Mouse (Mus musculus): ENCODE data around the gene Trhr2.
"Not testable (repeated sequence)": the region's sequence is repeated elsewhere in the genome, so short reads cannot be mapped to it uniquely, and the experiment has no call there.

The Trhr2 gene

DNA sequence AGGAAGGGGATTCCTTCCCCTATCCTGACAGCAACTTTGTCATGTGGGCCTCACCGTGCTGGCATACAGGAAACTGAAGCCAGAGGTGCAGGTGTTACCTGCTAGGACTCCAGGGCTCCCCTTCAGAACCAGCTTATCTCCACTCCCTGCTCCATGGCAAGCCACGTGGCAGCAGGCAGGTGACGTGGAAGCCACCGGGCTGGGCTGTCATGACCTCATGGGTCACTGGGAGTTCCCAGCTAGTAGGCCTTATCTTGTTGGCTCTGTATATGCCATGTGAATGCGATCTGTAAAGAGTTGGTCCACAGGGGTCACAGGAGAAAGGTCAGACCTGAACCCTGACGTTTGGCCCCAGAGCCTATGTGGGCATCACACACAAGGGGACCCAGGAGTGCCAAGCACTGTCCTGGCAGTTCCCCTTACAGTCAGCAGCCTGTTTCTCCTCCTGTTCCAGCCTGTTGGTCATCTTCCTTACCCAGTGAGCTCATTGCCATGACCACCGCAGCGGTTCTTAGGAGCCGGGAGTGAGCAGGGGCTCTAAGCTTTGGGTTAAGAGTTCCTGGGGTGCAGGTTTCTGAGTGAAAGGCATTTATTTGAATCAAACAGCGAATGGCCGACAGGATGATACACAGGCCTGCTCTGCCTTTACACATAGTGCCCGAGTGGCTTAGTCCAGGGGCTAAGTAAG is 30.0 kb downstream of the Trhr2 start:
- DNase-seq (ENCODE audit: low spot score), result no peak

DNA sequence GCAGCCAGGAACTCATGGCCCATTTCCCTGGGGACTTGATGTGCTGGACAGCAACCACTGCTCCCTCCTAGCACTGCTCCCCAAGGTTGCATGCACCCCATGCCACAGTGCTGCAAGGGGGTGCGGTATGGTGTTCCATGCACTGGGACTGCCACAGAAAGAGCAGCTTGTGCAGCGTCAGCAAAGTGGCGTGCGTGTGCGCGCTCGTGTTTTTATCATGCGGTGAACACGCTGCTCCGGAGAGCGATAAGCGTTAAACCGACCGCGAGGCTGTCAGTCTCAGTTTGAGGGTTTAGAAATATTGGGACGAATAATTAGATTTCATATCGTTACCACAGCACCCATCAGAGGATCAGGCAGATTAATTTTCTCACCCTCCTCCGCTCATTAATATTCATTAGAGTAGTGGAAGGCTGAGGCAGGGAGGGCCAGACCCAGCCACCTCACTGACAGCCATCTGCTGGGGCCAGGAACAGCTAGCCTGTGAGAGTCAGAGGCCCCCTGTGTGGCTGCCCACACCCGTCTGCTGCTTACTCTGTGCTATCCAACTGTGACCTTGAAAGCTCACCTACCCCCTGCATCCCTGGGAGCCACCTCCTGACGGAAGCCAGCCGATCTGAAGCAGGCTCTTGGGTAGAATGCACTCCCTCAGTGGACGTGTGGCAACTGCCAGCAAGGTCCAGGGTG is 30.9 kb downstream of the Trhr2 start:
- no peak for DNase-seq (ENCODE audit: low spot score)

DNA sequence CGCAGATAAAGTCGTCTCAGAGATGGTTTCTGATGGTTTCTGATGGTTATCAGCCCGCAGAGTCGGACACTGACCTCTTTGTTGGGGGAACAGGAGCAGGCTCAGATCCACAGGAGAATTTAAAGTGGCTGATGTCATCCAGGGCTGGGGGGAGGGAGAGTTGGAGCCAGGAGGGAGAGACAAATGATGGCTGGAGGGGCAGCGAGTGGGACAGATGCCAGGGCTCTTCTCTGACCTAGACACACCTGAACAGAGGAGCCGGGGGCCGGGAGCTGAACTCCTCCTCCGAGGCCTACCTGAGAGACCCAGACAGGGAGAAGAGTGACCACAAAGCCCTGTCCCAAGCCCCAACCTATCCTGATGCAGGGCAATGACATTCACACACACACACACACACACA is 31.5 kb downstream of the Trhr2 start:
- DNase-seq (ENCODE audit: low spot score), result no peak

DNA sequence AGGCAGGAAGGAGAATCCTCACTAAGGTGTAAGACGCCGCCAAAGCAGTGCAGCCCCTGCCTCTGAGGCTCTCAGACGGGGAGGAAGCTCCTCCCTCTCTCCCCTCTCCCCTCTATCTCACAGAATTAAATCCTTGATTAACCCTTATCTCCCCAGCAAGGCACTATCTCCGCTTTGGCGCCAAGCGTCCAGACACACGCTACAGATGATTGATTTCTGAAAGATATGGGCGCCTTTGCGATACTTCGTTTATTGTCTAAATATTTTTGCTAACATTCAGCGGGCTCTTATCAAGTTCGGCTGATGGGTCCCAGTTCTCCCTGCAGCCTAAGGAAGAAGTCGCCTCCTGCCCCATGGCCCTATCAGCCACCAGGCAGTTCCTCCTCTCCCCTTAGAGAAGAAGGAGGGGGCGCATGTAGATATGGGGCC is 34.4 kb downstream of the Trhr2 start:
- no peak for DNase-seq (ENCODE audit: low spot score)

DNA sequence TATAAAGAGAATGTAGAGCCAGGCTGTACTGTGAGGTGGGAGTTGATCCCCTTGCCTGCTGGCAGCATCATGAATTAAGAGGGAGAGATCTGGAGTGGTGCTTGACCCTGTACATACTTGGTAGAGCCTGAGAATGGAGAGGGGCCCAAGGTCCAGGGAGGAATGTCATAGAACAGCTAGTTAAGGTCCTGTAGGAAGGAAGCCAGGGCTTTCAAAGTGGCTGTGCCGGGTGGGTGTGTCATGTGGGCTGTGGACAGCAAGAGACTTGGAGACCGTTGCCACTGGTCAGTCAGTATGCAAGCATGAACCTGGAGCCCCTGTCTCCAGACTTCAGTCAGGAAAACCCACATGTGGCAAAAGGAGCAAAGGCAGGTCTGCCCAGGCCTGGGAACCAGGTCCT is 35.4 kb downstream of the Trhr2 start:
- DNase-seq (ENCODE audit: low spot score), result no peak

DNA sequence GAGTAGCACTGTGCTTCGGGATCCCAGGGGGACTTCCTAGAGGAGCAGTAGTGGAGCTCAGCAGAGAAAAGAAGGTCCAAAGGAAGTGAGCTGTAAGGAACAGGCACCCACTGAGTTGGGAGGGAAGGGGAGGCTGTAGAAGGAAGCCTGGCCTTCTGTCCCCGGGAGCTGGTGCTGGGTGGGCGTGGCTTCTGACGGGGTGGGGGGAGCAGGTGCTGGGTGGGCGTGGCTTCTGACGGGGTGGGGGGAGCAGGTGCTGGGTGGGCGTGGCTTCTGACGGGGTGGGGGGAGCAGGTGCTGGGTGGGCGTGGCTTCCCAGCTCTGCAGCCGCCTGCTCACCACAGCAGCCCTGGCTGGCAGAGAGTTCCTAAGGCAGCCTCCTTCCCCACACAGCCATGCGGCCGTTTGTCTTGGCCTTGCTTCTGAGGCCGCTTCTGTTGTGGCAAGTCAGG is 36.6 kb downstream of the Trhr2 start:
- DNase-seq (ENCODE audit: low spot score), result not testable (repeated sequence)

DNA sequence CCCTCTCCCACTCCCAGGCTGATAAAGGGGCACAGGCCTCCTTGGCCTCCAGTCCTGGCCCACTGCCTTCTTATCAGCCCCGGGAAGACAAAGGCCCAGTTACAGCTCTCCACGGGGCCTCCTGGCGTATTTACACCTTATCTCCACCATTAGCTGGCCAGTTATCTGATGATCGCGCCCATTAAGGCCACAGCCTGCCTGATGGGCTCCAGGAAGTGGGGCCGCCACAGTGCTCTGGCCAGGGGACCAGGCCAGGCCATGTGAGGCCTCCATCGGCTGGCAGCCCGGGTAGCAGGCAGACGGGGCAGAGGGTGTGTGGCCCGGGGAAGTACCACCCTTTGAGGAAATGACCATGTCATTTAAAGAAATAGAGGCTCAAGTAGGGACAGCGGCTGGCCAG is 37.8 kb downstream of the Trhr2 start:
- DNase-seq (ENCODE audit: low spot score), result no peak

DNA sequence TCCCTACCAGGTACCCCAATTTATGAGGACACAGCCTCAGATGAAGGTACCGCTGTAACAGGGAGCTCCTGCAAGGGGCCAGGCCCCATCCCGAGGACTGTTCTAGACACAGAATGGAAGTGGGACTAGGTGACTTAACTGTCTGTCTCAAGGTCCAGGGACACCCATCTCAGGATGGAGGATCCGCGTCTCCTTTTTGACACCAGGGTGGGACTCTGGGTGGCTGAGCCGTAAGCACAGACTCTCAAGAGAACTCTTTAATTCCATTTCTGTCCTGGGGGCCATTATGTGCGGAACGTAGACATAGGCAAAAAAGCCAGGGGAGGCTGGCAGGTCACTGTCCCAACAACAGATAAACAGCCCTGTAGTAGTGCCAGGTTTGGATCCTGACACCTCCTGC is 38.4 kb downstream of the Trhr2 start:
- no peak for DNase-seq (ENCODE audit: low spot score)

DNA sequence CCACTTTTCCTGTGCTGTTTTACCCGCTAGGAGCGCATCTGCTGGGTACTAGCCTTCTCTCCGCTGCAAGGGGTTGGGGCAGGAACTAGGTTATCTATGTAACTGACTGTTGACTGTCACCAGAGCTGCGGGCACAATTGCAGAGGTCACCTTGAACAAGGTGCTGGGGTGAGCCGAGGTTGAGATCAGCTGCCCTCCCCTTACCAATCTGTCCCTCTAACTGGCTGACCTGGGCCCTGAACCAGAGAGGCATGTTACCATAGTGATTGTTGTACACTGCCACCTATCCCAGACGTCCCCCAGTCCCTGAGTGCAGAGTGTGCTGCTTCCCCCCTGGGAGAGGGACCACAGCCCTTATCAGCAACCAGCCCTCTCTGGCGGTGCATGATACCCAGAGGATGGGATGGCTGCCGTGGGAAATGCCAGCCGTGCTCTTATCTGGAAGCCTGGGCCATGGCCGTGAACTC is 39.1 kb downstream of the Trhr2 start:
- DNase-seq (ENCODE audit: low spot score), result no peak

DNA sequence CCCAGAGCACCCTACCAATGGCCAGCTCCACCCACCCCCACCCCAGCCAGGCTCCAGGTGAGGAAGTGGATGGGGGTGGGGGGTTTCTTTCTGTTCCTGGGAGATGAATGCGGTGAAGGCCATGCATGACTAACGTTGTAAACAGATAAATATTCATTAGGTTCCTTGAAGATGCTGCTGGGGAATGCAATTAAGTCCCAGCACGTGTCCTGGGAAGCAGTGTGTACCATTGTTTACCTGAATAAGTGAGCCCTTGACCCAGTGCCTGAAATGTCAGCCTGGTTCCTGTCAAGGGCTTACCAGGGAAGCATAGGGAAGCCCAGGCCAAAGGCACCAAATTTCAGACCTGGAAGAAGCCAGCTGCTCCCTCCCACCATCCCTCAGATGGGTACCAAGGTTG is 40.0 kb downstream of the Trhr2 start:
- no peak for DNase-seq (ENCODE audit: low spot score)

DNA sequence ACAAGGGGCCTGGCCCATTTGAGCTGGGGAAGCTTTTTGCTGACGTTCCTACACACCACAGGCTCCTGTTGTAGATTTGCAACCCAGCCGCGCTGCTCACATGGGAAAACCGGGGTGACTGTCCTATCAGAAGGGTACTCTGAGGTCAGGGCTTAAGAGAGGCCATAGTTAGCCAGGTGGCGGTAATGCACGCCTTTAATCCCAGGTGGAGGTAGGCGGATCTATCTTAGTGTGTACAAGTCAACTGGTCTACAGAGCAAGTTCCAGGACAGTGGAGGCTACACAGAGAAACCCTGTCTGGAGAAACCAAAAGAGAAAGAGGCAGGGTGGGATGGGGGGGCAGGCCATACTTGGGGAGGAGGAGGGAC is 40.9 kb downstream of the Trhr2 start:
- no peak for DNase-seq (ENCODE audit: low spot score)

DNA sequence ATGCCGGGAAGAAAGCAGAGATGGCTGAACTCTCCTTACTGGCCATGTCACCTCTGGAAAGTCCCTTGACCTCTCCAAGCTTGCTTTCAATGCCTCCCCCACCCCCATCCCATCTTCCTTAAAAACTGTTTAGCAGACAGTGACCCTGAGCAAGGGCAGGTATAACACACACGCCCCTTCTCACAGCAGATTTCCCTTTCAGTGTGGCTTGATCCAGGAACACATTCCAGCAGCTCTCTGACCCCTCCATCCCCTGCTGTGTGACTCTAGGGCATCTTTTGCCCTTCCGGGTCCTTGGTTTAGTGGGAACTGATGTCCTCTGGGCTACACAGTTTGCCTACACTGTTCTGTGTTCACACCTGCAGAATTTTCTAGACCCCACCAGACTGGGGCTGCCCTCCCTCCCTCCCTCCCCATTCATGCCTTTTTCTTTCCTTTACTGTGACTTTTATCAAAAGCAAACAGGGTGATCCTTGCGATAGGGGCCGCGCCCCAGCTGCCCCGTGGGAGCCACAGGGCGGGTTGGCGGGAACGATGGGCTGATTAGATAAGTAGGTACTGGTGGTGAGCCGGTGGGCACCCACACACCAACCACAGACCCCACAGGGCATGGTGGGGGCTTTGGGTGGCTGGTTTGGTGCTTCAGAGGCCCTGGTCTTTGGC is 41.4 kb downstream of the Trhr2 start:
- no peak for DNase-seq (ENCODE audit: low spot score)

DNA sequence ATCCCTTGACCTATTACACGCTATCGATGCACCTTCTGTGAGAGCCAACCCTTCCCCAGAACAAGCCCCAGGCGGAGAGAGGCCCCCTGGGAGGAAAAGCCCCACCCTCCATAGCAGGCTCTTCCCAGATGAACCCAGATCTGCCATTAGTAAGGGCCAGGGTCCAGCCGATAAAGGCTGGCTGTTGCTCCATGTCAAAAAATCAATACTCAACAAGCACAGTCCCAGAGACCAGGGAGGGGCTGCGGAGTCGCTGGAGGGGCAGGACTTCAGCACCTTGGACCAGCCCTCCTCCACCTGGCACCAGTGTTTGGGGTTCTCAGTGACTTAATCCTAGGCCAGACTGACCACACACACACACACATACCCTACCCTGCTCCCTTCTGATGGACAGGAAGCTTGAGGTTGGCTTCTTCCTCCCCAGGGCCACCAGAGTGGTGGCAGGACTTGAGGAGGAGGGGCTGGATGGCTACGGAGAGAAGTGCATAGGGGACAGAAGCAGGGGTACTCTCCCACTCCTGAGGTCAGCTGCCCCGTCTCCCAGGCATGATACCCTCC is 42.5 kb downstream of the Trhr2 start:
- DNase-seq (ENCODE audit: low spot score), result no peak

DNA sequence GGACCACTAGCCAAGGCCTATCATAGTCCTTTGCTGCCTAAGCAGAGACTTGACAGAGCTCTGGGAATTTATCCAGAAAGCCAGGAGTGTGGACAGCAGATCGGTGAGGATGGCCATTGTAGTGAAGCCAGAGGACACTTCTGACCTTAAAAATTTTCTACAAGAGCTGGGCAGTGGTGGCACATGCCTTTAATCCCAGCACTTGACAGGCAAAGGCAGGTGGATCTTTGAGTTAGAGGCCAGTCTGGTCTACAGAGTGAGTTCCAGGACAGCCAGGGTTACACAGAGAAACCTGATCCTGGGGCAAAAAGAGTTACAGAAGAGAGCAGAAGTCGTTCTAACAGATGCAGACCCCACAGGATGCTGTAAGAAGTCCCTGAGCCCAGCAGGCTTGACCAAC is 44.1 kb downstream of the Trhr2 start:
- DNase-seq (ENCODE audit: low spot score), result no peak

DNA sequence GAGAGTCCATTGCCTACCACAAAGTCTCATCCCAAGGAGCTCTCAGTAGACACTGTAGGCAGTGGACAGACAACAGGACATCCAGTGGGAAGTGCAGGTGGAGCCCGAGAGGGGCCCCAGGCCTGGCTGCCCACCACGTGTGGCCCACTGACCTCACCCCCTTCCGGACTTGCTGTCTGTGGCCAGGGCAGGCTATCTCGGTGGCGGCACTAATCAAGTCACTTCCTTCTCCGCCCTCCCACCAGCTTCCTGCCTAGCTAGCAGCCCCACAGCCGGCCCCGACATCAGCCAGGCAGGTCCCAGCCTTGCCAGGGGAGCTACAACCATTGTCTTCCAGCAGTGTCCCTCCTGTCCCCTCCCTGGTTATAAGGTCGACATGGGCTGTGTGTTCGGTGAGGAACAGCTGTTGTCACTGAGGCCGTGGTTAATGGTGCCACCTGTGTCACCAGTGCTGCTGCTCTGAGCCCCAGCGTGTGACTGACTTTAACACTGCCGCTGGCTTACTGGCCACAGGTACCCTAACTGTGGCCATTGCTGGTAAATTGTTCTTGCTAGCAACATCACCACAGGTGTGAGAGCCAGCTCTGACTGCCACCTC is 45.5 kb downstream of the Trhr2 start:
- no peak for DNase-seq (ENCODE audit: low spot score)

DNA sequence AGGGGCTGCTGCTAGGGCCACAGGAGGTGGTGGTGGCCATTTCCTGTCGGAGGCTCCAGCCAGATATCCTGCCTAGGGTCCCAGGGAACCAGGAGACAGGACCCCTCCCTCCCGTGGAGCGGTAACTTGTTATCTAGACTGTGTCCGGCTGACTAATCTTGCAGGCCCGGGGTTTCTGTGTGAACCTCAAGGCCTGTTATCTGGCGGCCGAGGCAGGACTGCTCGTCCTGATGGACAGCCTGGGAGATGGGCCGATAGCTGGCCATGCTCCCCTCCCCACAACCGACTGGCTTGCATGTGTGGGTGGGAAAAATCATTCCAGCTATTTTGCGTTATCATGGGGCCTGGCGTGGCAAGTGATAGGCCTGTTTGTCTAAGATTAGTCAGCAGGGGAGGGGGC is 47.2 kb downstream of the Trhr2 start:
- DNase-seq (ENCODE audit: low spot score), result no peak

DNA sequence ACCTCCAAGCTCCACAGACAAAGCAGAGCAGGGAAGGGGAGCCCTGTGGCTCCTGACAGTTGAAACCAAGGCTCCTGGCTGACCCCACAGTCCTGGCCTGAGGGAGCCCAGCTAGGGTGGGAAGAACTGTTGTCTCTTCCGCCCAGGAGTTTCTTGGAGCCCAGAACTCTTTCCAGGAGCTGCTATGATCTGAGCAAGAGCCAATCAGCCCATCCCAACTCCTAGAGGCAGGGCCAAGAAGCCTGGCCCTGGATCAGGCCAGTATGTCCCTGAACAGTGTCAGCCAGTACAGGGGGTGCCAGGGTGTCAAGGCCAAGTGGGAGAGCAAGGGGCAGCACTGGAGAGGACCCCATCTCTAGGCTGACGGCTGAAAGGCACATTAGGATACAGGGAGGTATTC is 48.0 kb downstream of the Trhr2 start:
- no peak for DNase-seq (ENCODE audit: low spot score)

DNA sequence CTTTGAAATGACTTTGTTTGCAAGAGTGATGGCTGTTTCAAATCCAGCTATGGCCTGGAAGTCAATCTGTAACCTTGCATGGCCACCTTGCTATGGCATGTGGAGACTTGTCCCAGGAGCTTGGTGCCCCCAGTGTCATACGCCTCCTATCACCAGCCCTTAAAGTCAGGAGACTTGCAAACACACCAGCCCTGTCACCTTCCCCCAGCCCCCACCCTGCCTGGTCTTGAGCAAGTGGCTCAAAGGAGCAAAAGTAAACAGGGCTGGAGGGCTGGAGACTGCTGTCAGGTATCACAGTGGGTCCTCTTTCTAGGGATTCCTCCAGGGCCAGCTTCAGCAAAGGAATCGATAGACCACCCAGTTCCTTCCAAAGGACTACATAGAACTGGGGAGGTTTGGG is 49.4 kb downstream of the Trhr2 start:
- DNase-seq (ENCODE audit: low spot score), result no peak

DNA sequence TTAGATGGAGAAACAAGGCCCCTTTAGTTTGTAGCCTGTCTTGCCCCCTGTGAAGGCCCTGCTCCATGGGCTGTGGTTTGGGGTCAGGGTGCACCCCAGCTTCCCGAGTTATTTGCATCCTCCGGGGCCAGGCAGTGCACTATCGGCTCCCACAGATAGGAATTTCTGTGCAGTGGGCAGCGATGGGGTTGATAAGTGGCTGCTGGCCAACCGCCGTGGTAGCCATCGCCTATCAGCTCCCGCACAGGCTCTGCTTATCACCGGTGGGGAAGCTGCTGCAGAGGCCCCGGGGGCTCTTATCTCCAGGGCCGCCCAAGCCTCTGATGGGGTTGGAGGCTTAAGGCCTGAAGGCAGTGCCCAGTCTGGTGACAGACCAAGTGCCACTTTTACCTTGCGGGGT is 51.3 kb downstream of the Trhr2 start:
- DNase-seq (ENCODE audit: low spot score), result no peak

DNA sequence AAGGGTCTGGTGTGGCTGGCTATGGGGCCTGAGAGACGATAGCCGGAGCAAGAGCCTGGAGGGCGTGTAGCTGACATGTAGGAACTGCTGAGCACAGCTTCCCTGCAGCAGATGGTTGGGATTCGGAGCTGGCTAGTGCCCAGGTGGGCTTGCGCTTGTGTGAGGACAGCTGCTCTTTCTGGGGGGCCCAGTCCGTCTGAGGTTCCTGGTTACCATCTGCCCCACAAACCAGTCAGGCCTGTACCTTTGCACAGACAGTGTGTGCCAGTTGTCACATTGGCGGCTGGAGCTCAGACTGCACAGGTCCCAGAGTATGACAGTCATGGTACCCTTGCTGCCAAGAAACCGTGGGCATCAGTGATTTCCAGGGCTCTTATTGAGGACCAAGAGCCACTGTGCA is 52.7 kb downstream of the Trhr2 start:
- no peak for DNase-seq (ENCODE audit: low spot score)

All from ovary, postnatal 14 days (tissue).